Mouse (Mus musculus) heart, postnatal 14 days (tissue): ENCODE data around the gene Mrln. TPM values are rescaled to one million over a fixed set of nuclear protein-coding genes. Genes with fewer than 3 reads are reported as not detected.
A peak's percentile ranks its signal among the peaks of the same experiment; 100 is the strongest.

Experiments used
- DNase-seq, 2 experiments: peaks; one replicate each; pipeline ENCODE4 v3.0.0; 2021 to 2022
- intact Hi-C: fragments of 180-260 bp; cut with DNase I; formaldehyde crosslinking; loops from one replicate; pipeline ENCODE4 v1.15.1; 2025
- total RNA-seq, 2 experiments: library from RNA; stranded (reverse); gene quantifications; 2 replicates each; pipeline ENCODE4 v1.2.3; 2021

Mrln gene
- total RNA-seq, 2 experiments from 2014 or later: 0.98 to 3.1 TPM

GRCm38 (mm10) chr10:70245559-70245945 lies 41.1 kb downstream of the Mrln start:
- intact Hi-C loops: loop anchor here (5.0 kb wide), 2 partner anchors 48 to 52 kb away; no protein-coding TSS in a partner anchor
- DNase-seq: peak in 1 of 2 experiments; percentile 36

GRCm38 (mm10) chr10:70246076-70246475 lies 41.6 kb downstream of the Mrln start:
- intact Hi-C loops: loop anchor here (5.0 kb wide), 2 partner anchors 49 to 51 kb away; no protein-coding TSS in a partner anchor
- DNase-seq: no peak

- no peak for DNase-seq
- intact Hi-C loops: no loop called here
Observed at GRCm38 (mm10) chr10:70250354-70250753, 45.9 kb downstream of the Mrln start.

GRCm38 (mm10) chr10:70250766-70251165 lies 46.3 kb downstream of the Mrln start:
- intact Hi-C loops: no loop called here

GRCm38 (mm10) chr10:70254666-70255065 lies 50.2 kb downstream of the Mrln start:
- intact Hi-C loops: no loop called here
- no peak for DNase-seq

More at GRCm38 (mm10) chr10:70250766-70251165, 46.3 kb downstream of the Mrln start:
- no peak for DNase-seq

- intact Hi-C loops: no loop called here
- no peak for DNase-seq
Observed at GRCm38 (mm10) chr10:70255601-70256210, 51.2 kb downstream of the Mrln start.

GRCm38 (mm10) chr10:70257029-70257428 lies 52.6 kb downstream of the Mrln start:
- intact Hi-C loops: no loop called here

GRCm38 (mm10) chr10:70260904-70261303 lies 56.4 kb downstream of the Mrln start:
- no peak for DNase-seq
- intact Hi-C loops: no loop called here

More at GRCm38 (mm10) chr10:70257029-70257428, 52.6 kb downstream of the Mrln start:
- no peak for DNase-seq

GRCm38 (mm10) chr10:70262051-70262450 lies 57.6 kb downstream of the Mrln start:
- intact Hi-C loops: no loop called here
- DNase-seq: no peak

GRCm38 (mm10) chr10:70263681-70264189 lies 59.3 kb downstream of the Mrln start:
- intact Hi-C loops: no loop called here
- DNase-seq: no peak

GRCm38 (mm10) chr10:70264337-70265036 lies 60.0 kb downstream of the Mrln start:
- DNase-seq: no peak
- intact Hi-C loops: no loop called here

- intact Hi-C loops: no loop called here
- DNase-seq: no peak
Observed at GRCm38 (mm10) chr10:70266501-70266900, 62.0 kb downstream of the Mrln start.

GRCm38 (mm10) chr10:70268581-70269446 lies 64.3 kb downstream of the Mrln start:
- DNase-seq: no peak
- intact Hi-C loops: no loop called here

Other genes starting within 250 kb of the Mrln start
- gene Ccdc6, start 107.5 kb upstream of the Mrln start, total RNA-seq: 10 to 100 TPM; 31.0 to 31.4 TPM
- gene Slc16a9, start 40.4 kb downstream of the Mrln start, total RNA-seq: 1 to 10 TPM; 3.0 to 3.5 TPM
- gene Fam13c, start 235.8 kb downstream of the Mrln start, total RNA-seq: 1 to 10 TPM; 6.0 to 7.7 TPM